ENCODE assay signal across 41 mouse cellular contexts in genomic region chr5:30220666-30221065, GRCm38 (mm10). TPM values are rescaled to one million over a fixed set of nuclear protein-coding genes. Genes with fewer than 3 reads are reported as not detected.
"Had no signal": no experiment of that assay in that cellular context is flagged by ENCODE, and none has a peak within 500 bp of the region (broad histone marks: within the 10 kb centered on the region; RNA-seq: fewer than 3 reads in every experiment).

No protein-coding gene starts in this region.

- DNase-seq: left cerebral cortex, postnatal 4 days; liver; liver, embryonic 13.5 days; lung, adult 18-20 months; lung, adult 2 months; lung, embryonic 14.5 days; lung, postnatal 10 days; lung, postnatal 14 days; lung, postnatal 36 days; lung, postnatal 4 days; midbrain, embryonic 14.5 days had no signal

- H3K4me1 ChIP-seq: limb, embryonic 10.5 days; limb, embryonic 12.5 days; limb, embryonic 13.5 days; limb, embryonic 15.5 days; liver, embryonic 12.5 days; liver, embryonic 13.5 days; liver, embryonic 15.5 days; lung, embryonic 15.5 days; midbrain, embryonic 12.5 days; midbrain, embryonic 13.5 days; midbrain, embryonic 15.5 days; neural tube, embryonic 12.5 days had no signal

- H3K27me3 ChIP-seq: limb, embryonic 12.5 days; limb, embryonic 13.5 days; limb, embryonic 15.5 days; liver, embryonic 13.5 days; liver, embryonic 15.5 days; lung, embryonic 15.5 days; midbrain, embryonic 12.5 days; midbrain, embryonic 13.5 days; midbrain, embryonic 15.5 days; neural tube, embryonic 12.5 days had no signal

- H3K9me3 ChIP-seq: limb, embryonic 10.5 days; limb, embryonic 12.5 days; limb, embryonic 13.5 days; limb, embryonic 15.5 days; liver, embryonic 12.5 days; liver, embryonic 13.5 days; liver, embryonic 15.5 days; lung, embryonic 15.5 days; megakaryocyte, embryonic 14.5 days; midbrain, embryonic 12.5 days; midbrain, embryonic 13.5 days; midbrain, embryonic 15.5 days; neural tube, embryonic 12.5 days had no signal

- ATAC-seq: liver, embryonic 12.5 days; lung, postnatal 0 days; midbrain, embryonic 13.5 days; midbrain, embryonic 15.5 days; midbrain, embryonic 16.5 days had no signal

- H3K4me3 ChIP-seq: left cerebral cortex, adult 2 months; limb, embryonic 10.5 days; limb, embryonic 12.5 days; limb, embryonic 13.5 days; limb, embryonic 15.5 days; liver, embryonic 12.5 days; liver, embryonic 13.5 days; liver, embryonic 15.5 days; lung, embryonic 15.5 days; megakaryocyte, embryonic 14.5 days; midbrain, embryonic 12.5 days; midbrain, embryonic 13.5 days; midbrain, embryonic 15.5 days; myocyte; neural tube, embryonic 12.5 days had no signal

- H3K27ac ChIP-seq: left cerebral cortex, adult 2 months; limb, embryonic 10.5 days; limb, embryonic 12.5 days; limb, embryonic 13.5 days; limb, embryonic 15.5 days; liver, embryonic 12.5 days; liver, embryonic 13.5 days; liver, embryonic 14.5 days; liver, embryonic 15.5 days; lung, embryonic 15.5 days; macrophage; midbrain, embryonic 12.5 days; midbrain, embryonic 13.5 days; midbrain, embryonic 15.5 days; neural tube, embryonic 12.5 days had no signal

- H3K9ac ChIP-seq: limb, embryonic 12.5 days; limb, embryonic 13.5 days; limb, embryonic 15.5 days; liver, embryonic 12.5 days; liver, embryonic 13.5 days; liver, embryonic 14.5 days; liver, embryonic 15.5 days; lung, embryonic 14.5 days; lung, embryonic 15.5 days; midbrain, embryonic 12.5 days; midbrain, embryonic 13.5 days; midbrain, embryonic 15.5 days; neural tube, embryonic 12.5 days had no signal

- H3K4me2 ChIP-seq: limb, embryonic 12.5 days; limb, embryonic 13.5 days; limb, embryonic 15.5 days; liver, embryonic 11.5 days; liver, embryonic 12.5 days; liver, embryonic 13.5 days; liver, embryonic 15.5 days; lung, embryonic 14.5 days; lung, embryonic 15.5 days; midbrain, embryonic 12.5 days; midbrain, embryonic 13.5 days; midbrain, embryonic 15.5 days; neural tube, embryonic 12.5 days had no signal

RNA-seq across cellular contexts. Expression of gene Adgrf3, which starts 15.1 kb away (rescaled TPM):
- total RNA-seq: left cerebral cortex, adult 2 months; left cerebral cortex, adult 8-10 months; left cerebral cortex, postnatal 10 days; left cerebral cortex, postnatal 14 days; left cerebral cortex, postnatal 25 days; left cerebral cortex, postnatal 36 days; left cerebral cortex, postnatal 4 days; megakaryocyte, adult 5-6 weeks; megakaryocyte-erythroid progenitor cell, adult 5-6 weeks; midbrain, postnatal 0 days; monocyte, adult 5-6 weeks had no signal
- polyA plus RNA-seq: limb, embryonic 10.5 days; limb, embryonic 11.5 days; limb, embryonic 12.5 days; limb, embryonic 13.5 days; liver, embryonic 11.5 days; liver, embryonic 12.5 days; liver, embryonic 13.5 days; liver, embryonic 15.5 days; macrophage; midbrain, embryonic 12.5 days; midbrain, embryonic 13.5 days; midbrain, embryonic 14.5 days; midbrain, embryonic 15.5 days; midbrain, embryonic 16.5 days; midbrain, postnatal 0 days; neural tube, embryonic 11.5 days; neural tube, embryonic 12.5 days had no signal
